Mouse (Mus musculus): ENCODE measurements at regions not wholly inside any gene's neighbourhood (a gene's known extent, or its start where the extent isn't known, plus 50 kb on each side); places are given as distances from the start of the nearest gene placed in this dataset.

DNA sequence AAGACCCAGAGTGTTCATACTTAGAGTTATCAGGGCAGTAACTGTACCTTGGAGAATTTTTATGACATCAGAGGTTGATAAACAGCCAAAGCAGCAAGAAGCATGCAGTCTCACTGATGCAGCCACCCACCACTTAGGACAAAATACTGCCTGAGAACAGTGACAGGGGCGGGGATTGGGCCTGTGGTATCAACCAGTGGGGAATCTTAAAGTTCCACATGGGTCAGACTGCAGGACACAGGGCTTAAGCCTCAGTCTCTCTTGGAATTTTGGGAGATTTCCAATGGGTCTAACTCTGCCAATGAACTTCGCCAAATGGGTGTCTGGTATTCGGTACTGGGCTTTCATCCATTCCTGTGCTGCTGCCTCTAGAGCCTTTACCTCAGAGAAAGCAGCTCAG is 88.8 kb upstream of the Stac start:
- TF ChIP-seq POLR2A (IDR thresholded peaks at IDR 0.05; ENCODE audit: low read depth, low read length) (no peak), CTCF (conservative IDR thresholded peaks at IDR 0.05; ENCODE audit: insufficient read depth, insufficient read length, low read depth, low read length) (no peak)
